Mouse (Mus musculus) embryo, embryonic 10 days (tissue): ENCODE results near the gene Hmga1.

Experiments used
- DNase-seq: peaks from one replicate; pipeline ENCODE4 v3.0.0-alpha.2; 2015; ENCODE audit warnings: low spot score

Hmga1 gene

GRCm38 (mm10) chr17:27560926-27561480, 4.7 kb downstream of the Hmga1 start:
- DNase-seq = no peak

- DNase-seq = no peak
Measured at GRCm38 (mm10) chr17:27561809-27562526, 5.7 kb downstream of the Hmga1 start.

GRCm38 (mm10) chr17:27563771-27564244, 7.5 kb downstream of the Hmga1 start:
- DNase-seq = peak; percentile 40

GRCm38 (mm10) chr17:27564391-27565162, 8.3 kb downstream of the Hmga1 start:
- DNase-seq = peak; percentile 62

- DNase-seq = peak; percentile 94
Measured at GRCm38 (mm10) chr17:27565163-27565941, 9.1 kb downstream of the Hmga1 start, which contains the start of gene AI413582. TSS of gene AI413582 (minus strand) at chr17:27565756.

GRCm38 (mm10) chr17:27565942-27566267, 9.6 kb downstream of the Hmga1 start:
- DNase-seq = no peak

- DNase-seq = no peak
Measured at GRCm38 (mm10) chr17:27568228-27568627, 11.9 kb downstream of the Hmga1 start.

- DNase-seq = no peak
Measured at GRCm38 (mm10) chr17:27571315-27571714, 15.0 kb downstream of the Hmga1 start.

GRCm38 (mm10) chr17:27573772-27574320, 17.5 kb downstream of the Hmga1 start:
- DNase-seq = no peak

GRCm38 (mm10) chr17:27574470-27575115, 18.3 kb downstream of the Hmga1 start:
- DNase-seq = no peak

- DNase-seq = no peak
Measured at GRCm38 (mm10) chr17:27575116-27575776, 18.9 kb downstream of the Hmga1 start.

GRCm38 (mm10) chr17:27576056-27576455, 19.8 kb downstream of the Hmga1 start:
- no peak for DNase-seq

- no peak for DNase-seq
Measured at GRCm38 (mm10) chr17:27577468-27577867, 21.2 kb downstream of the Hmga1 start.

GRCm38 (mm10) chr17:27578487-27578886, 22.2 kb downstream of the Hmga1 start:
- DNase-seq = no peak

- no peak for DNase-seq
Measured at GRCm38 (mm10) chr17:27579816-27580215, 23.5 kb downstream of the Hmga1 start.

GRCm38 (mm10) chr17:27580392-27581068, 24.2 kb downstream of the Hmga1 start:
- DNase-seq = no peak

GRCm38 (mm10) chr17:27583185-27583894, 27.0 kb downstream of the Hmga1 start:
- DNase-seq = no peak

- no peak for DNase-seq
Measured at GRCm38 (mm10) chr17:27586661-27587060, 30.4 kb downstream of the Hmga1 start.

GRCm38 (mm10) chr17:27587252-27587651, 31.0 kb downstream of the Hmga1 start:
- no peak for DNase-seq

GRCm38 (mm10) chr17:27588231-27588630, 31.9 kb downstream of the Hmga1 start:
- no peak for DNase-seq
